Mouse (Mus musculus): ENCODE results near the gene Tmem37.

The Tmem37 gene

GRCm38 (mm10) chr1:120093482-120094134 lies 19.7 kb upstream of the Tmem37 start:
- peak; percentile 91 for DNase-seq

- no peak for DNase-seq
Observed at GRCm38 (mm10) chr1:120090880-120091570, 17.2 kb upstream of the Tmem37 start.

- DNase-seq: no peak
Observed at GRCm38 (mm10) chr1:120089180-120089579, 15.3 kb upstream of the Tmem37 start.

GRCm38 (mm10) chr1:120086644-120087043 lies 12.8 kb upstream of the Tmem37 start:
- DNase-seq: no peak

- no peak for DNase-seq
Observed at GRCm38 (mm10) chr1:120085696-120086095, 11.8 kb upstream of the Tmem37 start.

GRCm38 (mm10) chr1:120083921-120084517 lies 10.1 kb upstream of the Tmem37 start:
- no peak for DNase-seq

- DNase-seq: no peak
Observed at GRCm38 (mm10) chr1:120082957-120083585, 9.2 kb upstream of the Tmem37 start.

- DNase-seq: no peak
Observed at GRCm38 (mm10) chr1:120080632-120081031, 6.8 kb upstream of the Tmem37 start.

GRCm38 (mm10) chr1:120077746-120078410 lies 4.0 kb upstream of the Tmem37 start:
- no peak for DNase-seq

GRCm38 (mm10) chr1:120075507-120075906 lies 1.6 kb upstream of the Tmem37 start:
- DNase-seq: no peak

GRCm38 (mm10) chr1:120074931-120075330 lies 1.1 kb upstream of the Tmem37 start:
- DNase-seq: no peak

- DNase-seq: no peak
Observed at GRCm38 (mm10) chr1:120074307-120074702, 431 bp upstream of the Tmem37 start.

- peak; percentile 44 for DNase-seq
Observed at GRCm38 (mm10) chr1:120072900-120073299, 974 bp downstream of the Tmem37 start.

- DNase-seq: no peak
Observed at GRCm38 (mm10) chr1:120071133-120071532, 2.7 kb downstream of the Tmem37 start.

- no peak for DNase-seq
Observed at GRCm38 (mm10) chr1:120070168-120070567, 3.7 kb downstream of the Tmem37 start.

- DNase-seq: no peak
Observed at GRCm38 (mm10) chr1:120069120-120069519, 4.8 kb downstream of the Tmem37 start.

GRCm38 (mm10) chr1:120066625-120067024 lies 7.2 kb downstream of the Tmem37 start:
- no peak for DNase-seq

- DNase-seq: no peak
Observed at GRCm38 (mm10) chr1:120066159-120066558, 7.7 kb downstream of the Tmem37 start.

GRCm38 (mm10) chr1:120064036-120064682 lies 9.7 kb downstream of the Tmem37 start:
- DNase-seq: no peak

GRCm38 (mm10) chr1:120062231-120062630 lies 11.6 kb downstream of the Tmem37 start:
- no peak for DNase-seq

GRCm38 (mm10) chr1:120060687-120061086 lies 13.2 kb downstream of the Tmem37 start:
- DNase-seq: no peak

GRCm38 (mm10) chr1:120057674-120058430 lies 16.0 kb downstream of the Tmem37 start:
- DNase-seq: no peak

Data from right cerebral cortex, postnatal 14 days (tissue).